Mouse (Mus musculus) gastrocnemius, postnatal 10 days (tissue): ENCODE measurements around the gene Riok2. TPM values are rescaled to one million over a fixed set of nuclear protein-coding genes. Genes with fewer than 3 reads are reported as not detected.
A peak's percentile ranks its signal among the peaks of the same experiment; 100 is the strongest.
"Not testable (repeated sequence)": the region's sequence is repeated elsewhere in the genome, so short reads cannot be mapped to it uniquely, and the experiment has no call there.

Experiments
- DNase-seq: peaks from one replicate; pipeline ENCODE4 v3.0.0; 2021; ENCODE audit warnings: mixed read lengths
- long read RNA-seq, 2 experiments: library from polyadenylated mRNA; stranded (forward); transcript quantifications; one replicate each; pipeline ENCODE4 v2.0.0; 2021
- total RNA-seq, 2 experiments: library from RNA; stranded (reverse); gene quantifications; 2 replicates each; pipeline ENCODE4 v1.2.3; 2021

Riok2 gene
- 10 to 100 TPM; 14.1 to 14.8 TPM for total RNA-seq
- long read RNA-seq, experiment 1, transcript Riok2-201 (10 exons, 3,220 nt), result major isoform, 17 of 26 reads
- long read RNA-seq, experiment 1, partial matches to known transcripts, result 1 of 26 reads
- long read RNA-seq, experiment 1, other reads (novel, unspliced or antisense), result 8 of 26 reads
- long read RNA-seq, experiment 2, transcript Riok2-201 (10 exons, 3,220 nt), result major isoform, 14 of 18 reads
- long read RNA-seq, experiment 2, partial matches to known transcripts, result 2 of 18 reads
- long read RNA-seq, experiment 2, other reads (novel, unspliced or antisense), result 2 of 18 reads

DNA sequence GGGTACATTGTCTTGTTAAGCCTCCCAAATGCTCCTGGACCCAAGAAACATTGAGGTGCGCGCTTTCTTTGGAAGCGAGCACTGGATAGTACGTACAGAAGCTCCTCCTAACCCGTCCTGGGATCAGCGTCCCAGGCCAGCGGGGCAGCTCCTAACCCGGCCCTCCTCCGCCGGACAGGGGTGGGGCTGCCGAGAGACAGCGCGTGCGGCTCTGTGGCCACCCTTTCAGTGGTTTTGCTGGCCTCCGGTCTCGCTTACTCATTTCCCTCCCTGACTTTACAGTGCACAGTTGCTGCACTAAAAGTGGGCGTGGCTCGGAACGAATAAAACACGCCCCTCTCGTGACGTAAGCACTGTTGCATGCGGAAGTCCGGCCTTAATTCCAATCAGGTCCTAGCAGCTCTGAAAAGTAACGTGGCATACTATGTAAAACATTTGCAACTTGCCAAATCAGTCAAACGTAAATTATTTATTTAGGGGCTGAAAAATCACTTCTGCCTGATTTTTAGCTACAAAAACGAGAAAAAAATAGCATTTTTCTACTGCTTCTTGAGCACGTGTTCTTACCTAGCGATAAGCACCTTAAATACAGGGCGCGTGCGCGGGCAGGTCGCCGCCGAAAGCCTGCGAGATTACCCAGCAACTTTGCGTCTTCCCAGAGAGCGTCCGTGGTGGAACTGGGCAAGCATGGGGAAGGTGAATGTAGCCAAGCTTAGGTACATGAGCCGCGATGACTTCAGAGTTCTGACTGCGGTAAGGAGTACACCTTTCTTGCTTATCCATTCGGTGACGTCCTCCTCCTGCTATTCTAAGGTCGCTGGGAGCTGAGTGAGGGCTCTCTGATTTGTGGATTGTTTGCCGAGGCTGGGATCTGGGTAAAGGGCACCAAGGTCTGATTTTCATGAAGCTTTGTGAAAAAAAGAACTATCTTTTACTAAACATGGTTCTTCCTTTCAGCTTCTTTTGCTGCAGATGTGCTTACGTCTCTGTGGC is at the start of gene Riok2:
Gene Riok2 (plus strand): TSS at position 392 of the 993 bp plus-strand sequence.
- peak; percentile 92 for DNase-seq

DNA sequence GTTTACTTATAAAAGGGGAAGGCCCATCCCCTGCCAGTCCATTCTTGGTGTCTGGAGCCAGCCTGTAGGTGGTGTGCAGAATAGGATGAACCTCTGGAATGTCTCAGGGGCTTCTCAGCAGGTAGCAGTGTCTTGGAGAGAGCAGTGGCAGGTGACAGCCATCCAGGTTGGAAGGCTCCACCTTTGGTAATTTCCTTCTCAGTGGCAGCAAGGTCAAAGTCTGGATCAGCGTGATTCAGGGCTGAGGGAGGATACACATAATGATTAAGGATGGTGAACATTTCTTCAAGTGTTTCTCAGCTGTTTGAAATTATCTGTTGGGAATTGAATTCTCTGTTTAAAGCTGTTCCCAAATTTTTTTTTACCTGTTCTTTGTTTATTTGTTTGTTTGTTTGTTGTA is 48.1 kb upstream of the Riok2 start:
- not testable (repeated sequence) for DNase-seq

DNA sequence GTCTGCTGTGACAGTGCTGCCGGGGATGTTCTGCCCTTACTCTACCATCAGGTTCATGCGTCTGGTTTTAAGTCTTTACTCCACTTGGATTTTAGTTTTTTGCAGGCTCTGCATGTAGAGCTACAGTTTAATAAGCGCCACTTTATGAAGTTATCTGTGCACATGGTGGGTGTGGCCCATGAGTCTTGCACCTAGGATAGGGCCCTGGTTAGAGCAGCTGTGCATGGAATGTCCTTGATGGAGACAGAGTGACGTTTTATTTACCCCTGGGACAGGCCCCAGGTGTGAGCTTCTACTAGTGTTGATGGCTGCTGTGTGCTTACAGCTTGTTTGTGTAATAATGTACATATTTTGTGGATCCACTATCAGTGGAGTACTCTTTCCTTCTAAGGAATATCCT is 47.5 kb upstream of the Riok2 start:
- no peak for DNase-seq

DNA sequence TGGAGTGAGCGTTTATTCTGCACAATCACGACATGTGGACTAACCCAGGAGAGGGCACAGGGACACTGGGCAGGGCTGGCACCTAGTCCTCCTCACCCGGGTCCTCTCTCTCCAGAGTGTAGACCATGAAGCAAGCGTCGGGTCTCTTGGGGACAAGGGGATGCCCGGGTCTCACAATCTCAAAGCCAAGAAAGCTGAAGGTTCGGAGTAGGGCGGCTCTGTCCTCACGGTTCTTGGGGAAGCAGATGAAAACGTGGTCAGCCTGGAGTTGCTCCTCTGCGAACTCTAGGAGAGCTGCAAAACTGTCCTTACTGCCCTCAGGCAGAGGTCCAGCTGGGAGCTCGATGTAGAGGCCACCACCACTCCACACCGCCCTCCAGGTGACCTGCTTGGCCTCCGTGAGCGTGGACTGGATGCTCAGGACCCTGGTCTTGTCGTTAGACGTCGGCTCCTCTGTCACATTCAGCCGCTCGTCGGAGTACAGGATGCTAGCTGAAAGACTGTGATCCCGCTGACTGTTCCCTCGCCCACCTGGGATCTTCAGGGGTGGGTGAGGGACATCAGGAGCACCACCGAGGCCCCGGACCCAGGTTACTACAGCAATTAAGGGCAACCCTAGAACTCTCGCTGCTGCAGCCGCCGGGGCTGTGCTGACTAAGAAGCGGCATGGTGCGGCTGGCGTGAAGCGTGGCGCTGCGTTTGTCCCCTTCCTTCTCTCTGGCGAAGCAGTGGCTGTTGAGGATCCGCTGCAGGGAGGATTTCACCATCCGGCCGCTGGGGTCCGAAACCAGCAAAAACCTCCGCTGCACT is 28.5 kb upstream of the Riok2 start:
- not testable (repeated sequence) for DNase-seq

DNA sequence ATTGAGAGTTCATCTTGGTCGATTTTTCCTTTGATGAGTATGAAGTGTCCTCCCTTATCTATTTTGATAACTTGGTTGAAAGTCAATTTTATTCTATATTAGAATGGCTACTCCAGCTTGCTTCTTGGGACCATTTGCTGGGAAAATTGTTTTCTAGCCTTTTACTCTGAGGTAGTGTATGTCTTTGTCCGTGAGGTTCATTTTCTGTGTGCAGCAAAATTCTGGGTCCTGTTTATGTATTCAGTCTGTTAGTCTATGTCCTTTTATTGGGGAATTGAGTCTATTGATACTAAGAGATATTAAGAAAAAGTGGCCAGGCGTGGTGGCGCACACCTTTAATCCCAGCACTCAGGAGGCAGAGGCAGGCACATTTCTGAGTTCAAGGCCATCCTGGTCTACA is 27.8 kb upstream of the Riok2 start:
- not testable (repeated sequence) for DNase-seq

DNA sequence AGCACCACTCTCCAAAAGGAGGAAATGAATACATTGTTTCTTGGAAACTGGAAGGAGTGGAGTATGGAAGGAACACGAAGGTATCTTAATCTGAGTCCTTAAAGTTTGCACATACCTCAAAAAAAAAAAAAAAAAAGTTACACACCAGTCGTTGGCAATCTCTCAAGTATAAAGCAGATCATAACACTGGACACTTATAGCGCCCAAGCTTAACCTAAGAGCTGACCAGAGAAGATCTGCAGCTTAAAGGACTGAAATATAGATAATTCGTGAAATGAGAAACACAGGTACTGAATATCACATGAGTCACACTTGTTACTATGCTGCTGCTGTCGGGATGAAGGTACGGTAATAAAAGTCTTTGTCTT is 575 bp upstream of the Riok2 start:
- DNase-seq, result no peak

DNA sequence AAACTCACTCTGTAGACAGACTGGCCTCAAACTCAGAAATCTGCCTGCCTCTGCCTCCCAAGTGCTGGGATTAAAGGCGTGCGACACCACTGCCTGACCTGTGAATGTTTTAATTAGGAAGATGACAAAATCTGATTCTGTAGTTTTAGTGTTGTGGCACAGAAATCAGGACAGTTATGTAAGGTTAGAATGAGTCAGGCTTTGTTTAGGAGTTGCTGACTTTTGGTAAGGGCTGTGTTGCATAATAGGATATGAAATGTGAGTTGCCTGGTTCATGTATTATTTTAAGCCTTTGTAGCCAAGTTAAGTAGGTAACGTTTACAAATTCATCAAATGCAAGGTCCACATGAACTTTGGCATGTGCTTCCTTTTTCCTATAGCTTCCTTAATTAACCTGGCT is 1.5 kb downstream of the Riok2 start:
- no peak for DNase-seq

DNA sequence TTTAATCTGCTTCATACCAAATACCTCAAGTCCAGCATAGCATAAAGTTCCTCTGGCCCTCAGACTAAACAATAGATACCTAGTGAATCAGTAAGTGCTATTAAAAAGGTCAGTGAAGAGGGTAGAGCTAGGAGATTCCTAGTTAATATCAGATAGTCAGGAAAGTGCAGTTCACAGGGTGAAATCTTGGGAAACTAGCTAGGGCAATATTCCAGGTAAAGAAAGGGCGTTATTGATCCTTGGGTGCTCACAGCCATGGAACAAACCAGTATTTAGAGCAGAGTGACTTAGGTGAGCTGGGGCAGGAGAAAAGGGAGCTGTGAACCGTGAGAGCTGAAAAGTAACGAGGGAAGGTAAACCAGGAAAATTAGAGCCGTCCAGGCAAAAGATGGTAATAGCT is 9.6 kb downstream of the Riok2 start:
- DNase-seq, result no peak

DNA sequence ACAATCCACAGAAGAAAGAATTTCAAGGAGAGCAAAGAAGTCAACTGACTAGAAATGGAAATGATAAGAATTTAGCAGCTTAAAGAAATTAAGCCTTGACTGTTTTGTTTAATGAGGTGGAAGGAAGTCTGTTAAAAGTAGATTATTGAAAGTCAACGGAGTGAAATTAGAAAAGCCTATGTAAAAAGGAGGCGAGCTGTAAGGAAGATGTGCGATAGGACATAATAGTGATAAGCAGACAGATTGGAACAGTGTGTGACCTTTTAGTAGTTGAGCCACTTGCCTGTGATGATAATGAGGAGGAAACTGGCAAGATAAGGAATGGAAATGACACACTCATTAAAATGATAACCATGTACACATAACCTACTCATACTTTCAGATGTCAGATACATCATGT is 10.4 kb downstream of the Riok2 start:
- no peak for DNase-seq

DNA sequence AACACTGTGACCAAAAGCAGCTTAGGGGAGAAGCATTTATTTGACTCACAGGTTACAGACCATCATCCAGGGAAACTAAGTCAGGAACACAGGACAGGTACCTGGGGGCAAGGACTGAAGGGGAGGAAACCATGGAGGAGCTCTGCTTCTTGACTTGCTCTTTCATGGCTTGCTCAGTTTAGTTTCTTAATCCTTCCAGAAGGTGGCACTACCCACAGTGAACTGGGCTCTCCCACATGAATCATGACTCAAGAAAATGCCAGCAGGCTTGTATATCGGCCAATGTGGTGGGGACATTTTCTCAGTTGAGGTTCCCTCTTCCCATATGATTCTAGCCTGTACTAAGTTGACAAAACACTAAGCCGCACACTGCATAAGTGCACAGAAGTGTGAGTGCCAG is 12.0 kb downstream of the Riok2 start:
- DNase-seq, result no peak

DNA sequence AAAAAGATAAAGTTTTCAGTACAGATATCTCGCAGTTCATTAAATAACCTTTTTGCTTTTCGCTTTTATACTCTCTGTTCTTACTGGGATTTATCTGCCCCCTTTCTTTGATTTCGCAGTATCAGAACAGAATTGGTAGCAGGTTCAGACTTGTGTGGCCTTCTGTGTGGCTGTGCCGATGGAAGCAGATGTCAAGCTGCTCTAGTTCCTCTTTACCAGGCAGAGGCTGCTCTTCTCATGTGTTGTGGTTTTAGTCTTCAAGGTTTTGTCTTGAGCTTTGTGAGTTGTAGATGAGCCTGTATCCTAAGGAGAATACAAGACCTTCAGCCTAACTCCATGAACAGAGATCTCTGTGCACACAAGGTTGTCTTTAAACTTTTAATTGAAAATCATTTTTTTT is 17.7 kb downstream of the Riok2 start:
- DNase-seq, result no peak

DNA sequence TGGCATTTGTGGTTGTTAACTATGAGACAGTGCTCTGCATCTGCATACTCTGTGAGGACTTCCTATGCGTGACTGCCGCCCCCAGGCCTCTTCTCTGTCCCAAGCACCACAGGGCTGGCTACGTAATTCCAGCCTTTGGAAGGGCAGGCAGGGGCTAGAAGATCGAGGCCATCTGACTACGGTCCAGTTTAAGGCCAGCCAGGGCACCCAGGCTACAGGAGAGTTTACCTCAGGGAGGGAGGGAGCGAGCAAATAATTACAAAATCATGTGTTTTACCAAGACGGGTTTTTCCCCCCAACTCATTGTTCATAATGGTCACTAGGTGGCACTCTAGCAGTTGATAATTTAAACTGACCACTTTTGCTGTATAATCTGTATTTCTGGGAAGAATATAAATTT is 18.8 kb downstream of the Riok2 start:
- DNase-seq, result no peak

DNA sequence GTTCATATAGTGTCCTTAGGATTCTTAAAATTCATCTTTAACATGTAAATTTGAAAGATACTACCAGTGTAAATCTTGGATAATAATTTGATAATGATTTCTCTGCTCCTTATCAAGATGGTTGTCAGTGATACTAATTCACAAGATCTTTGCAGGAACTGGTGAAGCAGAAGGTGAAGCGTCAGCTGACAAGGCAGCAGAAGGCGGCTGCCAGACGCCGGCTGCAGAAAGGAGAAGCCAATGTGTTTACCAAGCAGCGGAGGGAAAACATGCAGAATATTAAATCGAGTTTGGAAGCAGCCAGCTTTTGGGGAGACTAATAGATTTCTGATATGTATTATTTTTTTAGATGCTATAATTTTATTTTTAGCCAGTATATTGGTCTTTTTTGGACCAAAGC is 19.2 kb downstream of the Riok2 start:
- no peak for DNase-seq

DNA sequence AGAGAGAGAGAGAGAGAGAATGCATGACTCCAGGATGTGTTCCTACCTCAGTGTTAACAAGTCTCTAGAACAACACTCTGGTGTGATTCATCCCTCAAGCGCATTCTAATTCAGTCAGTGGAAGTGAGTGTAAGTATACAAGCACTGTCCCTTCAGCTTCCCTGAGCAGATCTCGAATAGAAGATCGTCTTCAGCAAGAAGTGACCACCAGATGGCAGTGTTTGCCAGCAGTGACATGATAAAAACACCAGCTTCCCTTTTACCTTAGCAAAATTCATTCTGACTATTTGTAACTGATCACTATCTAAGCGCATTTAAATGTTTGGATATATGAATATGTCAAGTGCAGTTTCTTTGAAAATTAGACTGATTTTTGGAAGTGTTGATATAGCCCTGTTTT is 20.2 kb downstream of the Riok2 start:
- DNase-seq, result peak; percentile 79

DNA sequence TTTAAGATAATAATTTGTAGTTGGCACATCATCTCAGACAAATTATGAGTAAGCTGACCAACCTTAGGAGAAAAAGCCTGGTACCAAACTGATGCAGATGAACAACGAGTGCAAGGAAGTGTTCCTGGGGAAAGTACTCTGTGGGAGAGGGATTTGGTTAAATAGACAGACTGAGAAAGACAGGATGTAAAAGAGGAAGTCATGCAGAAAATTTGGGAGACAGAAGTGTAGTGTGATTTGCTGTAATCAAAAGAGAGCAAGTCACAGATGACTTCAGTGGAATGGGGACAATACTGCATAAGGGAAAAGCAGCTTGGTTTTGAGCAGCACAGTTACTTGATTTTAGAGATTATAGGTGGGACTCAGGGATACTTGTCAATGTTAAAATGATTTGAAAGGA is 22.8 kb downstream of the Riok2 start:
- DNase-seq, result no peak

DNA sequence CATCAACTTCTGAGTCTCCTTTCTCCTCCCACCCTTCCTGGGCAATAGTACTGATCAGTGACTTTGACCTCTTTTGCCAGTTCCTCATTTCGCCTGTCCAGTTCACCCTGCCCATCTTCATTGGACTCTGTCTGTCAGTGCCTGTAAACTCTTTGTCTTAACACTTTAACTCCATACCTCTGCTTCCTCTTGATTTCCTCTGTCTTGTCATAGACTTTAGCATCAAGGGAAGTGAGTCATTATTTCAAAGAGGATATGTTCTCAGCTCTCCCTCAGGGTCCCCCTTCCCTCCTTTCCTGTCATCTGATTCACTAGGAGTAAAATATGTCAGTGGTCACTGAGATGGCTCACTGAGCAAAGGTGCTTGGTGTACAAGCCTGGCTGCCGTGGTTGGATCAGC is 24.6 kb downstream of the Riok2 start:
- DNase-seq, result no peak

DNA sequence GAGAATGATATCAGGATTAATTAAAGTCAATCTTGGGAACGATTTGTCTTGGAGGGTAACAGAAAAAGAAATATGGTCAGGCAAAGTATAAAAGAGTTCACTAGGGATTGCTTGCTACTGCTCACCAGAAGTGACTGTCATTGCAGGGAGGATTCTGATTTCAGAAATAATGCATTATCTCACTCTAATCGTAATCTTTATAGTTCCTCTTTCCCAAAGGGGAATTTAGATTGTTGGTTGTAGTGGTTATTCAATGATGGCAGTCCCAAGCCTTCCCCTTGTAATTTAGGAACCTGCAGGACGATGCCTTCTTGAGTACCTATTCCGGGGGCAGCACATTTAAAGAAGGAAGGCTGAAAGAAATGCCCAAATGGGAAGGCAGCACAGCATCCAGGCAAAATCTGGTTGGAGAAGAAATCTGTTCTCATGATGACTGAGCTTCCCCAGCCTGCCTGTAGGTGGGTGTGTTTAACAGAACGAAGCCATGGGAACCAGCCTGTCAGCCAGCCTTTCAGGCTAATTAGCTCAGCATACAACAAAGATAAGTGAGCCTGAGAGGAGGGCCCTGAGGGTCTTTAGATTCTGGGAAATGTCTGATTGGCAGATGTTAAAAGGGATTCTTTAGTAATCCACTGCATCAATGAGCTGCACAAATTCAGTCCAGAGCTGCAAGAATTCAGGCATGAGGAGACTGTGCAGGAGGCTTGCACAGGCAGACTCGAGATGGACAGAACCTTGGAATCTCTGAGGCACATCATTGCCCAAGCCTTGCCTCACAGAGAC is 28.3 kb downstream of the Riok2 start, which contains the start of gene Lix1:
Gene Lix1 (plus strand): TSS at position 451 of the 783 bp plus-strand sequence.
- DNase-seq, result peak; percentile 18

DNA sequence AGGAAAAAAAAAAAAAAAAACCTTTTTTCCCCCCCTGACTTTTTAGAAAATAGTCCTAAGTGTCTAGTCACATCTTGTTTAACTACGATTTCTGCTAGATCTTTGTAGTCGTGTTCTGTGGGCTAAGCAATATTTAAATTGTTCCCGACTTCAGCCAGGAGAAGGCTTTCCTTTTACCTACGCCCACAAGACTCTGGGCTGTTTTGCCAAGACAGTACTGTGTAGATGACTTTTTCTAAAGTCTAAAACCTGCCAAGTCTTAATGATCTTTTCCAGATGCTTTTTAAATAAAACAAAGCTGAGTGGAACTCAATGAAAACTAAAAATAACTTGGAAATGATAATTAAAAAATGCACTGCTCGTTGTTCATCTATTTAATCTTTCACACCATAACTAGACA is 28.9 kb downstream of the Riok2 start:
- no peak for DNase-seq

DNA sequence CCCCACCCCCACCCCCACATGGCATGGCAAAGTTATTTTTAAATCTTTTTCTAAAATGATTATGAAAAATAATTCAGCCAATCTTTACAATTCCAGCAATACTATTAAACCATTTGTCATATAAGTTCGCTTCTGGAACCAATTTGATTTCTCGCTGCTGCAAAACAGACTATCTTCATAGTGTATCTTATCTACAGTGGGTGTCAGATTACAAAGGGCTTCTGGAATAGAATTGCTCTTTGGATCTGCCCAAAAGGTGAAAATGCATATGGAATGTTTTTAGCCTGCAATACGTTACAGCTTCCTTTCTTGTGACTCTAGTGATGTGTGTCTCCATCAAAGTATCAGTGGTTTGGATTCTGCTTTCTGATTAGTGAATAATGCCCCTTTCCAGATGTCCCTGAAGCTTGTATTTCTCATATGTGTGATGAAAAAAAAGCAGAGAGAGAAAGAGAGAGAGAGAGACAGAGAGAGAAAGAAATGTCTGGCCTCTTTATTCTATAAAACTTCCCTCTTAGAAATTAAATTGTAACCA is 29.5 kb downstream of the Riok2 start:
- no peak for DNase-seq

DNA sequence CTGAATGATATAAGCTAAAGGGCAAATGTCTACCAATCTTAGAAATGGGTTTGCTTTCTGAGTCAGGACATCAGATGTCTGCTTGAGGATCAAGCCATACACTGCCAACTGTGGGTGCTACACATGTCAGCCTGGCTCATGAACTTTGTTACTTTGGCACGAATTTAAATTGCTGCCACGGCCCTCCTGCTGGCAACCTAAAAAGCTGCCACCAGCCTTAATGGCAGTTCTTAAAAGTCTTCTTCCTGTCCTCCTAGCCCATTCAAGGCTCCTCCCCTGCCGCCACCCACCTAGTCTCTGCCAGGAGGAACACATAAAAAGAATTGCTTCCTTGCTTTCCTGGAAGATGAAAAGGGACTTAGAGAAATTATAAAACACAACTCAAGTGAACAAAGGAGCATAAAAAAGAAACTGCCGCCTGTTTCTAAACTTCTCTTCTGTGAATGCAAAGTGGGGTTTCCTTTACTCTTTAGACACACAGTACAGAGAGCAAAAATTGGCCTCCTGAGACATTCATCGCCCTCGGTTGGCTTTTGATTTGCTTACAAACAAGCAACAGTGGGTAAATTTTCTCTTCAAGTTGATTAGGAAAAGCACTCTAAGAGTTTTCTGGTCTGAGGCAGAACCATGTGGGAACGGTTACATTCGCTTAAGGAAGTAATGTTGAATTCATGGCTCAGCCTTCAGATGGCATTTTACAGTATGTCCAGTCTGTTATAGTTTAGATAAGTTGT is 30.9 kb downstream of the Riok2 start:
- no peak for DNase-seq

DNA sequence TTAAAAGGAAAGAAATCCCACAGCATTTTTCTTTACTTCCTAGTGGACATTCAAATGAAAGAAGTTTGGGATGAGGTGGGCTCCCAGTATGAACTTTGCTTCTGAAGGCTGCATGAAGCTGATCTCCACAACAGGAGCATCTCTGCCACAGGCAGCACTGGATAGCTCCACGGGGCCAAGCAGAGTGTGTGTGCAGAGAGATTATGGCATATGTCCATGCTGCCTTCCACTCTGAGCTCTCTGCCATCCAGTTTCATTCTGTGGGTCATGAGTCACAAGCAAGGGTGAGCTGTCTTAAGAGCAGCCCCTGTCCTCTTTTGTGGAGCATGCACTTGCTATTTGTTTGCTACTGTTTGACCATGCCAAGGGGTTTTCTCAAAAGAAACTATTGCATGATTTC is 31.5 kb downstream of the Riok2 start:
- DNase-seq, result no peak
